8 mouse cellular contexts compared by ENCODE assay signal in genomic region chr7:29280801-29281200, GRCm38 (mm10). TPM values are rescaled to one million over a fixed set of nuclear protein-coding genes. Genes with fewer than 3 reads are reported as not detected.
A peak's percentile ranks its signal among the peaks of the same experiment; 100 is the strongest.
DNase-seq lines count a peak whose midpoint lies in the region; ATAC-seq lines count a peak whose summit lies in the region.

No protein-coding gene starts in this region.

- H3K9ac ChIP-seq in kidney, embryonic 16.5 days (replicated peaks; ENCODE audit: low read length) = peak overlapping the region; percentile 77
- peak overlapping the region; percentile 78 for H3K9ac ChIP-seq in hindbrain, embryonic 16.5 days (ENCODE audit: low read depth, low read length)
- peak overlapping the region; percentile 82 for H3K9ac ChIP-seq in midbrain, embryonic 16.5 days (ENCODE audit: low read depth, low read length)

- no peaks in the 10 kb centered on the region for H3K36me3 ChIP-seq in kidney, embryonic 16.5 days (ENCODE audit: insufficient read depth, low read length)
- H3K36me3 ChIP-seq in embryonic facial prominence, embryonic 10.5 days (replicated peaks) = no peaks in the 10 kb centered on the region
- no peaks in the 10 kb centered on the region for H3K36me3 ChIP-seq in hindbrain, embryonic 16.5 days (ENCODE audit: control insufficient read depth, insufficient read depth, low read length)
- H3K36me3 ChIP-seq in midbrain, embryonic 16.5 days (ENCODE audit: control insufficient read depth, insufficient read depth, low read length) = no peaks in the 10 kb centered on the region

- no peak for DNase-seq in kidney, postnatal 14 days
- DNase-seq in embryonic facial prominence, embryonic 10.5 days (ENCODE audit: low spot score) = no peak
- DNase-seq in right cerebral cortex, adult 2 months (ENCODE audit: low spot score in 2 of 2) = no peak
- no peak for DNase-seq in frontal cortex, adult 2 months (ENCODE audit: extremely low spot score in 1 of 2, low spot score in 1 of 2)

- H3K4me3 ChIP-seq in kidney, embryonic 16.5 days (ENCODE audit: low read length) = peak overlapping the region; percentile 70
- peak overlapping the region; percentile 76 for H3K4me3 ChIP-seq in embryonic facial prominence, embryonic 10.5 days
- H3K4me3 ChIP-seq in hindbrain, embryonic 16.5 days (ENCODE audit: low read length) = peak overlapping the region; percentile 69
- H3K4me3 ChIP-seq in midbrain, embryonic 16.5 days (ENCODE audit: low read depth, low read length) = peak overlapping the region; percentile 70

- no peaks in the 10 kb centered on the region for H3K9me3 ChIP-seq in kidney, embryonic 16.5 days (ENCODE audit: low read length)
- H3K9me3 ChIP-seq in embryonic facial prominence, embryonic 10.5 days = no peaks in the 10 kb centered on the region
- no peaks in the 10 kb centered on the region for H3K9me3 ChIP-seq in hindbrain, embryonic 16.5 days (ENCODE audit: control insufficient read depth, low read length)
- H3K9me3 ChIP-seq in midbrain, embryonic 16.5 days (replicated peaks; ENCODE audit: control insufficient read depth, low read length, poor library complexity, severe bottlenecking) = no peaks in the 10 kb centered on the region

- H3K4me1 ChIP-seq in kidney, embryonic 16.5 days (ENCODE audit: insufficient read depth, low read length) = peaks cover 20% of the 10 kb centered on the region; the same call in 1 of the 2 replicates
- peaks cover 30% of the 10 kb centered on the region for H3K4me1 ChIP-seq in embryonic facial prominence, embryonic 10.5 days
- H3K4me1 ChIP-seq in hindbrain, embryonic 16.5 days (ENCODE audit: control insufficient read depth, insufficient read depth, low read depth, low read length) = peaks cover 7% of the 10 kb centered on the region
- peaks cover 11% of the 10 kb centered on the region; the same call in 1 of the 2 replicates for H3K4me1 ChIP-seq in midbrain, embryonic 16.5 days (ENCODE audit: control insufficient read depth, insufficient read depth, low read length)

- H3K4me2 ChIP-seq in kidney, embryonic 16.5 days (replicated peaks; ENCODE audit: low read depth, low read length) = peak overlapping the region; percentile 92
- H3K4me2 ChIP-seq in hindbrain, embryonic 16.5 days (ENCODE audit: low read length) = peak overlapping the region; percentile 96
- H3K4me2 ChIP-seq in midbrain, embryonic 16.5 days (ENCODE audit: low read length) = peak overlapping the region; percentile 96

- 9% methylated on average over 13 of the region's 13 CpGs for WGBS in kidney, embryonic 16.5 days
- 12% methylated on average over 13 of the region's 13 CpGs for WGBS in embryonic facial prominence, embryonic 10.5 days
- 13% methylated on average over 13 of the region's 13 CpGs for WGBS in hindbrain, embryonic 16.5 days
- WGBS in midbrain, embryonic 16.5 days = 16% methylated on average over 13 of the region's 13 CpGs

- H3K27me3 ChIP-seq in kidney, embryonic 16.5 days (ENCODE audit: insufficient read depth, low read length) = peaks cover 24% of the 10 kb centered on the region
- H3K27me3 ChIP-seq in embryonic facial prominence, embryonic 10.5 days (replicated peaks; ENCODE audit: low read depth, poor library complexity, severe bottlenecking) = peaks cover 64% of the 10 kb centered on the region
- peaks cover 4% of the 10 kb centered on the region; the same call in 1 of the 2 replicates for H3K27me3 ChIP-seq in hindbrain, embryonic 16.5 days (replicated peaks; ENCODE audit: control insufficient read depth, insufficient read depth, low read length)
- H3K27me3 ChIP-seq in midbrain, embryonic 16.5 days (ENCODE audit: control insufficient read depth, insufficient read depth, low read depth, low read length) = peaks cover 9% of the 10 kb centered on the region

- H3K27ac ChIP-seq in kidney, embryonic 16.5 days (ENCODE audit: low read length) = no peak overlapping the region
- H3K27ac ChIP-seq in embryonic facial prominence, embryonic 10.5 days (replicated peaks) = peak overlapping the region; percentile 85
- H3K27ac ChIP-seq in hindbrain, embryonic 16.5 days (ENCODE audit: low read depth, low read length) = no peak overlapping the region
- no peak overlapping the region for H3K27ac ChIP-seq in midbrain, embryonic 16.5 days (ENCODE audit: low read length)

- ATAC-seq in kidney, embryonic 16.5 days (ENCODE audit: low FRiP score, low TSS enrichment) = no peak
- no peak; the same call in 1 of the 2 replicates for ATAC-seq in hindbrain, embryonic 16.5 days
- ATAC-seq in midbrain, embryonic 16.5 days = 0 out of 2 replicates have a peak, but pooled peaks have one; percentile 7
- no peak for ATAC-seq in inflammation-experienced regulatory T-cells, adult 6 months

RNA-seq across cellular contexts. Expression of gene Spint2, which starts 0.9 kb away (rescaled TPM):
- polyA plus RNA-seq in kidney, embryonic 16.5 days (2015; fragmentation: Nextera tagmentation; extraction: Ambion mirVana) = 270 and 295 TPM in 2 replicates
- polyA plus RNA-seq in embryonic facial prominence, embryonic 10.5 days (2016; fragmentation: Nextera tagmentation; extraction: Ambion mirVana) = 75.5 and 79.3 TPM in 2 replicates
- polyA plus RNA-seq in hindbrain, embryonic 16.5 days (2015; fragmentation: Nextera tagmentation; extraction: Ambion mirVana) = 85.4 and 91.2 TPM in 2 replicates
- polyA plus RNA-seq in midbrain, embryonic 16.5 days (2015; fragmentation: Nextera tagmentation; extraction: Ambion mirVana) = 81.2 and 89.7 TPM in 2 replicates
- polyA plus RNA-seq in inflammation-experienced regulatory T-cells, adult 6 months (2017; shearing (Covaris generic)) = 10 to 100 TPM; 58.9 to 90.9 (median 63.6) TPM
- 20.3 and 21.4 TPM in 2 replicates for polyA plus RNA-seq in frontal cortex, adult 2 months (2012; rRNA removed)

RNA-seq across cellular contexts. Expression of gene Ppp1r14a, which starts 8.3 kb away (rescaled TPM):
- 19.6 and 25.1 TPM in 2 replicates for polyA plus RNA-seq in kidney, embryonic 16.5 days (2015; fragmentation: Nextera tagmentation; extraction: Ambion mirVana)
- 29.7 and 30.5 TPM in 2 replicates for polyA plus RNA-seq in embryonic facial prominence, embryonic 10.5 days (2016; fragmentation: Nextera tagmentation; extraction: Ambion mirVana)
- 2.8 and 2.9 TPM in 2 replicates for polyA plus RNA-seq in hindbrain, embryonic 16.5 days (2015; fragmentation: Nextera tagmentation; extraction: Ambion mirVana)
- 2.5 and 2.7 TPM in 2 replicates for polyA plus RNA-seq in midbrain, embryonic 16.5 days (2015; fragmentation: Nextera tagmentation; extraction: Ambion mirVana)
- polyA plus RNA-seq in inflammation-experienced regulatory T-cells, adult 6 months (2017; shearing (Covaris generic)) = not detected
- polyA plus RNA-seq in frontal cortex, adult 2 months (2012; rRNA removed) = 22.1 and 26.9 TPM in 2 replicates

RNA-seq across cellular contexts. Expression of gene Dpf1, which starts 22.9 kb away (rescaled TPM):
- 3.0 and 3.5 TPM in 2 replicates for polyA plus RNA-seq in kidney, embryonic 16.5 days (2015; fragmentation: Nextera tagmentation; extraction: Ambion mirVana)
- 24.8 and 28.9 TPM in 2 replicates for polyA plus RNA-seq in embryonic facial prominence, embryonic 10.5 days (2016; fragmentation: Nextera tagmentation; extraction: Ambion mirVana)
- 166 and 173 TPM in 2 replicates for polyA plus RNA-seq in hindbrain, embryonic 16.5 days (2015; fragmentation: Nextera tagmentation; extraction: Ambion mirVana)
- polyA plus RNA-seq in midbrain, embryonic 16.5 days (2015; fragmentation: Nextera tagmentation; extraction: Ambion mirVana) = 223 and 226 TPM in 2 replicates
- 1 to 10 TPM in 1 of 3 experiments, under 1 TPM in 1, not detected in 1; 0.13 to 1.2 TPM for polyA plus RNA-seq in inflammation-experienced regulatory T-cells, adult 6 months (2017; shearing (Covaris generic))
- polyA plus RNA-seq in frontal cortex, adult 2 months (2012; rRNA removed) = 90.5 and 91.9 TPM in 2 replicates

RNA-seq across cellular contexts. Expression of gene 2200002D01Rik, which starts 32.5 kb away (rescaled TPM):
- 7.5 and 8.5 TPM in 2 replicates for polyA plus RNA-seq in kidney, embryonic 16.5 days (2015; fragmentation: Nextera tagmentation; extraction: Ambion mirVana)
- 4.4 and 4.6 TPM in 2 replicates for polyA plus RNA-seq in embryonic facial prominence, embryonic 10.5 days (2016; fragmentation: Nextera tagmentation; extraction: Ambion mirVana)
- polyA plus RNA-seq in hindbrain, embryonic 16.5 days (2015; fragmentation: Nextera tagmentation; extraction: Ambion mirVana) = 1.2 and 1.9 TPM in 2 replicates
- 0.46 and 1.5 TPM in 2 replicates for polyA plus RNA-seq in midbrain, embryonic 16.5 days (2015; fragmentation: Nextera tagmentation; extraction: Ambion mirVana)
- 1 to 10 TPM in 2 of 3 experiments, under 1 TPM in 1; 0.91 to 1.9 (median 1.7) TPM for polyA plus RNA-seq in inflammation-experienced regulatory T-cells, adult 6 months (2017; shearing (Covaris generic))
- 0.34 and 0.40 TPM in 2 replicates for polyA plus RNA-seq in frontal cortex, adult 2 months (2012; rRNA removed)

RNA-seq across cellular contexts. Expression of gene Yif1b, which starts 42.7 kb away (rescaled TPM):
- 134 and 143 TPM in 2 replicates for polyA plus RNA-seq in kidney, embryonic 16.5 days (2015; fragmentation: Nextera tagmentation; extraction: Ambion mirVana)
- 100 and 102 TPM in 2 replicates for polyA plus RNA-seq in embryonic facial prominence, embryonic 10.5 days (2016; fragmentation: Nextera tagmentation; extraction: Ambion mirVana)
- polyA plus RNA-seq in hindbrain, embryonic 16.5 days (2015; fragmentation: Nextera tagmentation; extraction: Ambion mirVana) = 109 and 114 TPM in 2 replicates
- polyA plus RNA-seq in midbrain, embryonic 16.5 days (2015; fragmentation: Nextera tagmentation; extraction: Ambion mirVana) = 95.7 and 109 TPM in 2 replicates
- 10 to 100 TPM; 56.3 to 68.5 (median 57.1) TPM for polyA plus RNA-seq in inflammation-experienced regulatory T-cells, adult 6 months (2017; shearing (Covaris generic))
- polyA plus RNA-seq in frontal cortex, adult 2 months (2012; rRNA removed) = 61.8 and 66.5 TPM in 2 replicates
